Comparison of ENCODE assay signal across 24 mouse cellular contexts in genomic region chr1:193571088-193571487, GRCm38 (mm10).
"Had no signal": no experiment of that assay in that cellular context is flagged by ENCODE, and none has a peak within 500 bp of the region (broad histone marks: within the 10 kb centered on the region; RNA-seq: fewer than 3 reads in every experiment).

No protein-coding gene starts in this region.

- H3K27me3 ChIP-seq: embryonic facial prominence, embryonic 13.5 days; embryonic facial prominence, embryonic 15.5 days; forebrain, embryonic 15.5 days had no signal

- DNase-seq: cerebellum, adult 9-11 months; cerebellum, postnatal 10 days; cerebellum, postnatal 14 days; cerebellum, postnatal 25 days; cerebellum, postnatal 36 days; embryo, embryonic 11 days; forebrain, postnatal 0 days; gastrocnemius, adult 2 months; gastrocnemius, postnatal 10 days; gastrocnemius, postnatal 14 days; gastrocnemius, postnatal 25 days; gastrocnemius, postnatal 36 days; heart, adult 18-20 months; heart, adult 2 months had no signal

- H3K36me3 ChIP-seq: embryonic facial prominence, embryonic 10.5 days; embryonic facial prominence, embryonic 12.5 days; embryonic facial prominence, embryonic 13.5 days; embryonic facial prominence, embryonic 15.5 days; forebrain, embryonic 10.5 days; forebrain, embryonic 12.5 days; forebrain, embryonic 15.5 days; heart, embryonic 10.5 days had no signal

- H3K4me3 ChIP-seq: embryonic facial prominence, embryonic 10.5 days; embryonic facial prominence, embryonic 12.5 days; embryonic facial prominence, embryonic 13.5 days; embryonic facial prominence, embryonic 15.5 days; erythroblast, embryonic 14.5 days; forebrain, embryonic 10.5 days; forebrain, embryonic 12.5 days; forebrain, embryonic 13.5 days; forebrain, embryonic 15.5 days; gastrocnemius, adult 2 months; heart, adult 2 months; heart, embryonic 10.5 days had no signal

- H3K9ac ChIP-seq: embryonic facial prominence, embryonic 12.5 days; embryonic facial prominence, embryonic 13.5 days; embryonic facial prominence, embryonic 15.5 days; forebrain, embryonic 12.5 days; forebrain, embryonic 13.5 days; forebrain, embryonic 15.5 days; forebrain, postnatal 0 days had no signal

- H3K27ac ChIP-seq: embryonic facial prominence, embryonic 10.5 days; embryonic facial prominence, embryonic 12.5 days; embryonic facial prominence, embryonic 13.5 days; embryonic facial prominence, embryonic 15.5 days; forebrain, embryonic 10.5 days; forebrain, embryonic 12.5 days; forebrain, embryonic 13.5 days; forebrain, embryonic 15.5 days; gastrocnemius, adult 2 months; heart, adult 2 months; heart, embryonic 10.5 days had no signal

- H3K9me3 ChIP-seq: embryonic facial prominence, embryonic 10.5 days; embryonic facial prominence, embryonic 12.5 days; embryonic facial prominence, embryonic 13.5 days; embryonic facial prominence, embryonic 15.5 days; forebrain, embryonic 10.5 days; forebrain, embryonic 12.5 days; forebrain, embryonic 13.5 days; forebrain, embryonic 15.5 days; heart, embryonic 10.5 days had no signal
